Mouse (Mus musculus) heart, postnatal 4 days (tissue): Measurements from ENCODE around the gene Trpc6. TPM values are rescaled to one million over a fixed set of nuclear protein-coding genes. Genes with fewer than 3 reads are reported as not detected.

ENCODE experiments used
- DNase-seq: peaks from one replicate; pipeline ENCODE4 v3.0.0; 2021
- total RNA-seq, 2 experiments: library from RNA; stranded (reverse); gene quantifications; 2 replicates each; pipeline ENCODE4 v1.2.3; 2021

Gene Trpc6
- total RNA-seq = 1 to 10 TPM; 1.1 to 1.2 TPM

DNA sequence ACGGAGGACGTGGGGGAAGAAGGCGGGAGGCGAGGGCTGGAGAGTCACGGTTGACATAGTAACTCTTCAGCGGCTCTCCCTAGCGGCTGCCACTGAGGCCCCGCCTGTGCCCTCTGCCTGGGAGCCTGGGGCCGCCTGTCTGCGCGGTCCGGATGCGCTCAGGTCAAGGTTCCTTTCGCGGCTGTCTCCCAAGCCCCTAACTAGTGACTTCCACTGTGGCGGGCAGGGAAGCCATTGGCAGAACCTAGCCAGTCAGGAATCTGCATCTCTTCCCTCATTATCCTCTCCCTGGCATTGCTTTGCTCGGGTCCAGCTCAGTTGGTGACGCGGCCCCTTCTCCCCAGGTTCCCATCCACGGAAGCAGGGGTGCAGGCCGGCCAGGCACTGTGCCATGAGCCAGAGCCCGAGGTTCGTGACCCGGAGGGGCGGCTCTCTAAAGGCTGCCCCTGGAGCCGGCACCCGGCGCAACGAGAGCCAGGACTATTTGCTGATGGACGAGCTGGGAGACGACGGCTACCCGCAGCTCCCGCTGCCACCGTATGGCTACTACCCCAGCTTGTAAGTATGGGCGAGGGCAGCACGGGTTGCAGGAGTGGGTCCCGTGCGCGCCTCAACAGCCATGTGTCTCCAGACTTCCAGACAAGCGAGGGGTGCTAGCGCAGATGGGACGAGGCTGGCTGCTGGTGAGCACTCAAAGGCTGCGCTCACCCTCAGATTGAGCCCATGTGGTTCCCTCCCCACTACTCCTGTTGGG is at the start of gene Trpc6:
Gene Trpc6 (plus strand): TSS at position 102 of the 754 bp plus-strand sequence.
- DNase-seq = peak; percentile 19

DNA sequence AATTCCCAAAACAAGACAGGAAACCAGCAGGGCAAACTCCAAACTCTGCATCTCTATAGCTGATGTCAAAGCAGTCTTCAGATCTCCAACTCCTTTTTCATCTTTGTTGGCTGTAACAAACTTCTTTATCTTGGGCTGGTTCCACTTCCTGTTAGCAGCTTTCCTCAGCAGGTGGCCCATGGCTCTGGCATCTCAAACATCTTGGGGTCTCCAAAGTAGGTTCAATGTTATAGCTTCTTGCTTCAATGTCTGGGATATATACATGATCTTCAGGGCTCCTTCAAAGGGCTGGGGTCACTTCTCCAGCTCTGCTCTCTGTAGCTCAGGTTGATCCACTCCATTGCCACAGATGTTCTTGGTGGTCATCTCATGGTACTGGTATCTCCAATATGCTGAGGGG is 23.0 kb upstream of the Trpc6 start:
- no peak for DNase-seq

DNA sequence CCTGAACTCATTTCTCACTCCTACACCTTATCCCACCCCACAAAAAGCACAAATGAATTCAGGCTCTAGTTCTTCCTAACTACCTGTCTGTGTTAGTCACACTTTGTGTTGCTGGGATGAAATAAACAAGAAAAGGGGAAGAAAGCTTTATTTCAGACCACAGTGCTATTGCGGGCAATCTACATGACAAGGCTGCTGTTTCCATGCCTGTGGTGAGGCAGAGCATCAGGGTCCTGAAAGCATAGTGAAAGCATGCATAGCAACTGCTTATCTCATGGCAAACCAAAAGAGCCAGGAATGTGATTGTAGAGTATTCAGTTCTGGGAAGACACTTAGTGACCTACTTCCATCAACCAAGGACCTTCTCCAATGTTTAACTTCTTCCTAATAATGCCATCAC is 10.3 kb upstream of the Trpc6 start:
- no peak for DNase-seq

DNA sequence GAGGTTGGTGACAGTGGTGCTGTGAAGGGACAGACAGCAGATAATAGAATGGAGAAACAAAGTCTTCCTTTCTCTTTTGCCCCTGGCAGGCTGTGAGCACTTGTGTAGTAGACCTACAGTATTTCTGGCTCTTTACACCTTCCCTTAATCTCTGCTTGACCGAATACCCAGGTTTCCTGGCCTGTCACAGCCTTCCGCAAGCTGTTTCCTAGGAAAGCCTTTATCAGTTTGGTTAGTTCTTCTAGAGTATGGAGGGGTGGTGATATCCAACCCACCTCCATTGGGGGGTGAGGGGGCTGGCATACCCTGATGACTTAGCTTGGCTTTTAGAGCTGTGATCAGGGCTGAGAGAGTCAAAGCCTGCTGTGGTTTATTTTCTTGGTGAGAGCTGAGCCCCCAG is 1.3 kb downstream of the Trpc6 start:
- no peak for DNase-seq

DNA sequence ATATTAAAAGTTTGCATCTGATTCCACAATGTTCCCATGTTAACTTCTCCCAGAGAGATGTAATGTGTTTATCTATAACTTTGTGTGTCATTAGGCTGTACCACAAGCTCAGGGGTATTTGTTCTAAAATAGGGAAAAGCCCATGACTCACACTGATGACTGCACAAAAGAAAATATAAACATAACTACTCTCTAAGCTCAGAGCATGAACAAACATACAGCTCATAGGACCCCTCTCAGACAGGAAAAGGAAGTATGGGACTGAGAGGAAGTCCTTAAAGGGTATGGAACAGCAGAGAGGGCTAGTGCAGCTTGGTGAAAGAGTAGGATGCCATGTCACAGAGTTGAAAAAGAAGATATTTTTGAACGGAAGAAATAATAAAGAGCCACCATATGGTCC is 14.6 kb downstream of the Trpc6 start:
- no peak for DNase-seq

DNA sequence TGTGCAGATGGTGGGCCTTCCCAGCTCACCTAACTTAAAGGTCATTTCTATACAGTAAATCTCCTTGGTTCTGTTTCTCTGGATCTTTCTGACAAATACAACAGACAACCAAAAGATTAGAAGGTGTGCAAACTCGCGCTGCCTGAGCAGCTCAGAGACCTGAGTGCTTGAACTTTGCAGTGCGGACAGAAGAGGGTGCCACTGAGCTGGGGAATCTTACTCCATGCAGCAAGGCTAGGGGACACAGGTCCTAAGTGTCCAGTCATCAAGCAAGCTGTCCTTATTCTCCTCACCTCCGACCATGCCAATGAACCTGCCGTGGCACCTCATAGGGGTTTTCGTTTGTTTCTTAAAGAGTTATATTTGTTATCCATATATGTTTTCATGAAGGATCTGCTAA is 48.7 kb downstream of the Trpc6 start:
- peak; percentile 6 for DNase-seq

DNA sequence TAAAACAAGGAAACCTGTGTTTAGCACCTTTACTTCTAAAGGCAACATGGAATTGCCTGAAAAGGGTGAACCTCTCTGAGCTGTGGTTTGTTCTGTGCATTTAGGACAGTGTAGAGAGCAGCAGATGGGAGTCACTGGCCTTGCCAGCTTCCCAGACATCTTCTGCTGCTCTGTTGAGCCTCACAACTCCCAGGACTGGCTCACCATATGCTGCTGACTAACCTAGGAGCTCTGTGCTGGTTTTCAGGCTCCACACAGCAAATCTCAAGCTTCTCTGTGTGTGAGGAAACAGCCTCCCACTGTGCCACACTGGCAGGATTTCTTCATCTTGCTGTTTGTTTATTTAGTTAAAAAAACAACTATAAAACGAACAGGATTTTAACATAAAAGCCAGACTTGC is 53.1 kb downstream of the Trpc6 start:
- DNase-seq = no peak

DNA sequence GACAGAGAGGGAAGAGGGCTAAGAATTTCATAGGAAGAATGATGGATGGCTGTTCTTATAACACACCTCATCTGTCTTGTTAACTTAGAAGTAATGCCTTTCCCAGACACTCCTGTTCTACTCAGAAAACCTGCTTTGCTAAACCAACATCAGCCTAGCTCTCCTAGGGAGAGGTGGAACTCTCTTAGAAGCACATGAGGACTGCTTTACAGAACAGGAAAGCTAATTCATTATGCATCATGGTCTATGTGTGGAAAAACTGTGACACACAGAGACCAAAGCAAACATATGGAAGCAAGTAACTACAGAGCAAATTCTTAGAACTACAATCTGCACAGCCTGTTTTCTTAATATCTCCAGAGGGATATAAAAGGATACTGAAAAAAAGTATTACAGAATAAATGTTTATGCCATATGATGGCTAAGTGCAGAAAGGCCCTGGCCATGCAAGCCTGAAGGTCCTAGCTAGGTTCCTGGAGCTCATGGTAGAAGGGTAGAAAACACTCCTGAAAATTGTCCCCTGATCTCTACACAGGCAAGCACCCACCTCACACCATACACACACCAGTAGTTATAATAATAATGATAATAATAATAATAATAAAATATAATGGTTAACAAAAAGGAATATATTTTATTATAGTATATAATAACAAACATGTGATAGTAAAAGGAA is 63.0 kb downstream of the Trpc6 start:
- no peak for DNase-seq

DNA sequence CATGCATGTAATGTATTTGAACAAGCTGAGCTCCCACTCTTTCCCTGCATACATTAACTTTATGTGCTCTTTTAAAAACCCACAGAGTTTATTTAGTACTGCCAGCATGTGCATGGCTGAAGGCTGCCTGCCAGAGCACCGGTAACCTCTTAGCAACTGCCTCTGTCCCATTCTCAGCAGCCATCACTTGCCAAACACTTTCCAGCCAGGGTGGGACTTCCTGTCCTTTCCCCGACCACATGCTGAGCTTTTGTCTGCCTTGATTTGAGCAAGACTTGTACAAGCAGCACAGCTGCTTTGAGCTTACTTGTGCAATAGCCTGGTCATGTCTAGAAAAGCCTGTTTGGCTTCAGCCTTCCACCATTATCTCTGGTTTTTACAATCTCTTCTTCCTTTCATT is 90.4 kb downstream of the Trpc6 start:
- no peak for DNase-seq

DNA sequence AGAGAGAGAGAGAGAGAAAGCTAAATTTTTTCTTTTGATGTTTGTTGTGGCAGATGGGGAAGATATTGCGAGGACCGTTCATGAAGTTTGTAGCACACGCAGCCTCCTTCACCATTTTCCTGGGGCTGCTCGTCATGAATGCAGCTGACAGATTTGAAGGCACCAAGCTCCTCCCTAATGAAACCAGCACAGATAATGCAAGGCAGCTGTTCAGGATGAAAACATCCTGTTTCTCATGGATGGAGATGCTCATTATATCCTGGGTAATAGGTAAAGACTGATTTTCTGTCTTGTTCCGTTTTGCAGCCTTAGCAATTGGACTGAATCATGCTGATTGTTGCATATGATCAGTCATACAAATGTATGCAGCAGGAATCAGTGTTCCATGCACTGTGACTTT is 99.5 kb downstream of the Trpc6 start:
- DNase-seq = no peak

DNA sequence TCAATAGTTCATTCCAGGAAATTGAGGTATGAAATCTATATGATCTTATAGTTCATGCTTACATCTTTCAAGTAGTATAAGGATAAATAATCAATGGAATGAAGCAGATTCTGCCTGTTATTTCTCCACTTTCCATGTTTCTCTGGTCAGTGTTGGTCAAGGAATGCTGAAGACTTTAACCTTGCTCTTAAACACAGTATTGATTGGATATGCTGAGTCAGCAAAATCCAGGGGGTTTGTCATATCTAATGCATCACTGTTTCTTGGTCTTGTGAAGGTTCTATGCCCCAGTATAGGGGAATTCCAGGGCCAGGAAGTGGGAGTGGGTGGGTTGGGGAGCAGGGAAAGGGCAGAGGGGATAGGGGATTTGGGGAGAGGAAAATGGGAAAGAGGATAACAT is 111.4 kb downstream of the Trpc6 start:
- no peak for DNase-seq

DNA sequence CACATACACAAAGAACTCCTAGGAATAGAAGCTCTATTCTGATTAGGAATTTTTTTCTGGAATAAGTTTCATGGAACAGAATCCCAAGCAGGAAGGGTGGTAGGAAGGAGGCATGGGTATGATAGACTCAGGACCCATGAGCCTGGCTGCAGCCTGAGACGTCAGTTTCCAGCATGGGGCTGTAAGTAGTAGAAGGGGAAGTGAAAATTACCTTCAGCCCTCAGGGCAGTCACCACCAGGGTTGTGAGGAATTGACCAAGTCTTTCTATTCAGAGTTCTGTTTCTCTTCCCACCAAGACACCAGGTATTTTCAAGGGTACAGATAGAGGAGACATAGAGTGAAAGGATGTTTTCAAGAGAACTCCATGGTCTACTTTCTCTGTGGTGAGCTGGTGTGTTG is 129.0 kb downstream of the Trpc6 start:
- no peak for DNase-seq

DNA sequence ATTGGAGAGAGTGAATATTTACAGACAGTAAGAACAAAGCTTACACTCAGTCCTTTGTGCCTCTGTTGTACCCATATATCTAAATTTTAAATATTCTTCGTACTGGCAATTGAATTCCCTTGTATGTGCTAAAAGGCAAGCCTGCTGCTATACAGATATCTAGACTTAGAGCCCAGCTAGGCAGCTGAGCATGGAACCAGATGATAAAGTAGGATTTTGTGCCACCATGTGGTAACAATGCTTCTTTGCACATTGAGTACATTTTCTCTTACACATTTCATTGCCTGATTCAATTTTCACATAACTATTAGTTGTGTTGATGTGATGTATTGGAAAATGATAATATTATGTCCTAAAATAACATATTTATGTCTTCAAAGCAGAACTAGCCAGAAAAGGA is 132.7 kb downstream of the Trpc6 start:
- DNase-seq = no peak

DNA sequence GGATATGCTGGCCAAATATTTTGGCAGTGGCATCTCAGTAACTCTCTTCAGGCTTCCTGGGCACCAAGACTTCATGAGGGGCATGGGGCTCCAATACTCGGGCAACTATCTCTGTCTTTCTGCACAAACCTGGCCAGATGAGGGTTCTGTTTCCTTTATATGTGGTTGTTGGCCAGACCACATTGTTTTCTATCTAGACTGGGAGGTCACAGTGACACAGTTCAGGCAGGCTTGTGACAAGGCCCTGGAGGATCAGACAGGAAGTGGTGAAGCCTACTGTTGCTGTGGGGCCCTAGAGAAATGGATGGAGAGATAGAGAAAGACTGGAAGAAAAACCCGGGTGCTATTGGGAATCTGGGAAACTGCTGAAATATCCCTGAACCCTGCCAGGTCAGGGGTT is 149.2 kb downstream of the Trpc6 start:
- DNase-seq = no peak

DNA sequence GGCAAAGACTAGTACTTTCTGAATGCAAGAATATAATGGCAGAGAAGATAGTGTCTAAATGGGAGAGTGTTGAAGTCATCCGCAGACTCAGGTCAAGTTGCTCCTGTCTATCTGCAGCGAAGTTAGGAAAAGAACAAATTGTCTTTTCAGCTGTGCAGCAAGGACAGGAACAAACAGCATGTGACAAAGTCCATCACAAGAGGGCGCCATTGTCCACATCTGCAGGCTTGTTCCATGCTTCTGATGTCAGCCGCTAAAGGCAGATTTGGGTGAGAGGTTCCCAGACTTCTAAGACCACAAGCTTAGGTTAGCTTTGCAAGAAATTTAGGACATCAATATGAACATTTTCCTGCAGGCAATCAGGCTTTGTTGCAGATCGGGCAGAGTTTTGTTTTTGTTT is 156.7 kb downstream of the Trpc6 start:
- peak; percentile 83 for DNase-seq

DNA sequence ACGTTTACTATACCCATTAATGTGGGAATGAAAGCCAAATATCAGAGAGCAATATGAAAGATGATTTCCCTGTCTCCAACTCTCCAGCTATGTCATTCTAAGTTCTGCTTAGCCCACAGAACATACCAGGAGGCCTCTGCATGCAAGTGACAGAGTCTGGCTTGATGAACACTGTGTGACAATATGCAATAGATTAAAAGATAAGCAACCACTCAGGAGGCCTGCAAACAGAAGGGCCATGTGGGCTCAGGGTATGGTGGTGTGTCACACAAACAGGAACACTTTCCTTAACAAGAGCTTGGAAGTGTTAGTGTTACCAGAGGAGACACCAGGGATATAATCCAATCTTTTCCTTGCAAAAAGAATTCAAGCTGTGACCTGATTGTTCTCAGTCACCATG is 159.6 kb downstream of the Trpc6 start:
- DNase-seq = no peak

DNA sequence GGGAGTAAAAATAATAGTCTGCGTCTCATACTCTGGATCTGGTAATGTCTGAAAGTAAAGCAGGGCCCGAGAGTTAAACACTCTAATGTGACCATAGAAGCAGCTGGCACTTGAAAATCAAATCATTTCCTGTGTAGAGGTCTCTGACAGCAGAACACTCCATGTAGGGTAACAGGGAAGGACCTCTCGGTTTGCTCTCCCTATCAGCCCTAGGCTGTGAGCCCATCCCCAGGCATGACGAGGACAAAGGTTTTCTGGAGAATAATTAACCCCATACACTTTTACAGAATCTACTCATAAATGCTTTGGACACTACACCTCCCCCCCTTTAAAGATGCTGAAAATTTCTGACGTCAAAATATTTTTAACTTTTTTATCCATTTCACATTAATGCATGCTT is 160.0 kb downstream of the Trpc6 start:
- no peak for DNase-seq

DNA sequence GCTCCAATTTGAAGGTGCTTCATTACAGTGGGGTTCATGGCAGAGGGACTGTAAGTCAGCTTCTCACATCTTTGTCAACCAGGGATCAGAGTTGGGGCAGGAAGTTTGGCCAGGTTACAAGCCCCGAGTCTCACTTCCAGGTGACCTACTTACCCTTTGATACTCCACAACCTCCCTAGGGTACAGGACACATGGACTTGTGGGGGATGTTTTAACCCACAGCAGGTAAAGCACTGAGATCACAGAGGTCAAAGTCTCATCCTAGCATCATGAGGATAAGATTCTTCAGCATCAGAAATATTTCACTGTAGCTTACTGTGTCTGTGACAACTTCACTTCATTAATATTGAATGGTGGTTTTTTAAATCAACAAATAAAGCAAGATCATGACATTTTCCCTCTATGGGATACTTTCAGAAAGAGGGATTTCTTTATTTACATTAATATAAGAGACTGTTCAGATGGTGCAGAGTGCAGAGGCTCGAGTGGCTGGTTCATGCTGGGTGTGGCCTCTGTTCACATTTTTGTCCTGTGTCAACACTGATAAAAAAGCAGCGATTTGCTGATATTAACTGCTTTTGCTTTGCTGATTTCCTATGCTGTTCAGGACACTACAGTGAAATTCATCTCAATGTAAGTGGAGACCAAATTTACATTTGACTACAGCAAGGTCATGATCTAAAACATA is 166.3 kb downstream of the Trpc6 start:
- no peak for DNase-seq

DNA sequence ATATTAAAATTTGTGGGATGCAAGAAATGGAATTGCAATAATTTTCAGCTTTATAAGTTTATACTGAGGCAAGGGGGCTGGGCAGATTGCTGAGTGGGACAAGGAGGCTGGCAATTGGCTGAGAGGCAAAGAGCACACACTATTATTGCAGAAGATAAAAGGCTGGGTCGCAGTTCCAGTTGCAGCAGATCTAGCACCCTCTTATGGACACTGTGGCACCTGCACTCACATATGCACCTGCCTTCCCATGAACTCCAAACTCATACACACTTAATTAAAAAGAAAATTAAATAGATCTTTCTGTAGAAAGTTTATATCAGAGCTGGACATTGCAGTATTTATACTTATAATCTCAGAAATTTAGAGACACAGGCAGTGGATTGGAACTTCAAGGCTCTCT is 175.1 kb downstream of the Trpc6 start:
- DNase-seq = no peak

DNA sequence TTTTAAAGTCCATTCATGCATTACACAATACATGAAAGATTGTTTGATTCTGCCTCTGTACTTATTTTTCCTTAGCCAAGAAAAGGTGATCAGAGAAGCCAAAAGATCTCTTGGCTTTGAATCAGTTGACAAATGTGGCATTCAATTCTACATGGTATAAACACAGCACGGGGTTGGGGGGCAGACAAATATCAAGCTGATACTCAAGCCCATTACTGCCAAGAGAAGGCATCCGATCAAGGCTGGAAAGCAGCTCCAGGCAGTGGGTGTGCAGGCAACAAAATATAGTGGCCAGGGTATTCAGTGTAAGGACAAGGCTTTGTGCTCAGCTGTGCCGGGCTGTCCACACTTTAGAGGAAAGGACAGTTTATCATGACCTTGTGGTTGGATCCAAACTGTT is 185.1 kb downstream of the Trpc6 start:
- DNase-seq = no peak
